In the genomic region with DNA sequence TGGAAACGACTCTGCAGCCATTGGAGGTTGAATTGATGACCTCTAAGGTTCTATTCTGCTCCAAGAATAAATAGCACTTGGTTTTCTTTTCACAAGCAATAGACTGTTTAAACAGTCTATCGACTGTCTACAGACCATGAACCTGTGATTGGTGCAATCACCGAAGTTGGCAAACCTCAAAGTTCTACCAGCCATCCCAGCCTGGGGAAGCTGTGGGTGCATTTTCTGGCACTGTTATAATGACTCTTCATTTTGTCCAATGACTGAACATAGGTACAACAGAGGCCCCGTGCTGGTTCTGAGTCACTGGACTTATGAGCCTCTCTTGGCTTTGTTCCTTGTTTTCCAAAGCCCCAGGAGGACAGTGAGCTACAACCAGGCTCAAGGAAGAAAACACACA, we compare ENCODE assay signal across 21 mouse cellular contexts.
DNase-seq lines count a peak whose midpoint lies in the region; ATAC-seq and TF ChIP-seq lines count a peak whose summit lies in the region.
"Had no signal": no experiment of that assay in that cellular context is flagged by ENCODE, and none has a peak within 500 bp of the region (broad histone marks: within the 10 kb centered on the region; RNA-seq: fewer than 3 reads in every experiment).

No protein-coding gene starts in this region.

- H3K27me3 ChIP-seq in heart, postnatal 0 days (ENCODE audit: control insufficient read depth, insufficient read depth, low read length) = no peaks in the 10 kb centered on the region
- H3K27me3 ChIP-seq in heart, embryonic 12.5 days (replicated peaks) = no peaks in the 10 kb centered on the region
- no peaks in the 10 kb centered on the region for H3K27me3 ChIP-seq in midbrain, embryonic 12.5 days
- H3K27me3 ChIP-seq in midbrain, embryonic 11.5 days (ENCODE audit: control insufficient read depth, insufficient read depth, low read length) = no peaks in the 10 kb centered on the region
- H3K27me3 ChIP-seq: intestine, embryonic 15.5 days; lung, embryonic 15.5 days had no signal

- 0 out of 2 replicates have a peak overlapping the region, but pooled peaks have one; percentile 8 for H3K27ac ChIP-seq in heart, postnatal 0 days (ENCODE audit: low read depth)
- H3K27ac ChIP-seq in heart, embryonic 12.5 days (ENCODE audit: poor library complexity, severe bottlenecking) = no peak overlapping the region
- no peak overlapping the region for H3K27ac ChIP-seq in midbrain, embryonic 12.5 days (replicated peaks)
- H3K27ac ChIP-seq in midbrain, embryonic 11.5 days (ENCODE audit: low read depth, low read length) = no peak overlapping the region
- H3K27ac ChIP-seq: heart, embryonic 10.5 days; intestine, embryonic 15.5 days; liver, embryonic 14.5 days; lung, embryonic 15.5 days had no signal

- no peaks in the 10 kb centered on the region for H3K9me3 ChIP-seq in heart, postnatal 0 days (replicated peaks; ENCODE audit: control insufficient read depth, low read length)
- H3K9me3 ChIP-seq in heart, embryonic 12.5 days (replicated peaks) = peaks cover under 1% of the 10 kb centered on the region; the same call in 1 of the 2 replicates
- no peaks in the 10 kb centered on the region for H3K9me3 ChIP-seq in midbrain, embryonic 12.5 days
- H3K9me3 ChIP-seq in midbrain, embryonic 11.5 days (ENCODE audit: control insufficient read depth, low read length) = no peaks in the 10 kb centered on the region
- H3K9me3 ChIP-seq: heart, embryonic 10.5 days; intestine, embryonic 15.5 days; lung, embryonic 15.5 days had no signal

- no peak for DNase-seq in heart, postnatal 0 days (ENCODE audit: low spot score)
- DNase-seq in midbrain, embryonic 11.5 days (ENCODE audit: low spot score, missing footprints) = no peak
- no peak for DNase-seq in kidney, postnatal 36 days
- DNase-seq: adrenal gland, adult 2 months; cerebellum, adult 11-12 months; heart, postnatal 10 days; kidney, adult 8-10 months; kidney, postnatal 10 days; lung, postnatal 36 days; right cerebral cortex, adult 18-20 months; right cerebral cortex, postnatal 4 days; thymus, adult 18-20 months; thymus, postnatal 36 days had no signal

- ATAC-seq in heart, postnatal 0 days (ENCODE audit: insufficient read depth, low read depth) = no peak
- ATAC-seq in heart, embryonic 12.5 days (ENCODE audit: insufficient number of reproducible peaks, low FRiP score) = no peak
- ATAC-seq in midbrain, embryonic 12.5 days (ENCODE audit: low FRiP score, low read depth) = no peak
- ATAC-seq in midbrain, embryonic 11.5 days (ENCODE audit: low FRiP score) = no peak
- ATAC-seq in common myeloid progenitor, adult 5-6 weeks (replicated peaks; ENCODE audit: low read depth, poor library complexity, severe bottlenecking) = peak; percentile 35
- peak; percentile 53 for ATAC-seq in granulocyte monocyte progenitor cell, adult 5-6 weeks (replicated peaks; ENCODE audit: poor library complexity, severe bottlenecking)
- ATAC-seq: intestine, embryonic 15.5 days had no signal

- no peak for TF ChIP-seq EP300 in heart, postnatal 0 days (IDR thresholded peaks at IDR 0.05; ENCODE audit: low read depth)

- H3K4me3 ChIP-seq in heart, postnatal 0 days (ENCODE audit: low read depth, low read length) = no peak overlapping the region
- no peak overlapping the region for H3K4me3 ChIP-seq in heart, embryonic 12.5 days
- no peak overlapping the region for H3K4me3 ChIP-seq in midbrain, embryonic 12.5 days
- no peak overlapping the region for H3K4me3 ChIP-seq in midbrain, embryonic 11.5 days (ENCODE audit: low read depth, low read length)
- H3K4me3 ChIP-seq: heart, embryonic 10.5 days; intestine, embryonic 15.5 days; lung, embryonic 15.5 days had no signal

- H3K36me3 ChIP-seq in heart, postnatal 0 days (replicated peaks; ENCODE audit: control insufficient read depth, insufficient read depth, low read length) = no peaks in the 10 kb centered on the region
- no peaks in the 10 kb centered on the region for H3K36me3 ChIP-seq in heart, embryonic 12.5 days
- no peaks in the 10 kb centered on the region for H3K36me3 ChIP-seq in midbrain, embryonic 12.5 days
- H3K36me3 ChIP-seq in midbrain, embryonic 11.5 days (ENCODE audit: control insufficient read depth, insufficient read depth, low read length) = no peaks in the 10 kb centered on the region
- H3K36me3 ChIP-seq: heart, embryonic 10.5 days; intestine, embryonic 15.5 days; lung, embryonic 15.5 days had no signal

- no peak overlapping the region for H3K4me2 ChIP-seq in heart, postnatal 0 days (ENCODE audit: low read depth, low read length)
- no peak overlapping the region for H3K4me2 ChIP-seq in heart, embryonic 12.5 days
- H3K4me2 ChIP-seq in midbrain, embryonic 12.5 days (replicated peaks) = peak overlapping the region; percentile 10; the same call in 1 of the 2 replicates
- no peak overlapping the region for H3K4me2 ChIP-seq in midbrain, embryonic 11.5 days
- H3K4me2 ChIP-seq: intestine, embryonic 15.5 days; lung, embryonic 15.5 days had no signal

- no peak overlapping the region for H3K9ac ChIP-seq in heart, postnatal 0 days (replicated peaks; ENCODE audit: low read depth, low read length)
- no peak overlapping the region for H3K9ac ChIP-seq in heart, embryonic 12.5 days
- H3K9ac ChIP-seq in midbrain, embryonic 12.5 days (replicated peaks) = no peak overlapping the region
- H3K9ac ChIP-seq in midbrain, embryonic 11.5 days (ENCODE audit: low read length) = no peak overlapping the region
- H3K9ac ChIP-seq: intestine, embryonic 15.5 days; liver, embryonic 14.5 days; lung, embryonic 15.5 days had no signal

- TF ChIP-seq CTCF in heart, postnatal 0 days (IDR thresholded peaks at IDR 0.05; ENCODE audit: low read depth) = no peak

- WGBS in heart, postnatal 0 days = 80% methylated on average over 4 of the region's 4 CpGs
- WGBS in heart, embryonic 12.5 days = 76% methylated on average over 4 of the region's 4 CpGs
- 81% methylated on average over 4 of the region's 4 CpGs for WGBS in midbrain, embryonic 12.5 days
- WGBS in midbrain, embryonic 11.5 days = 82% methylated on average over 4 of the region's 4 CpGs

- H3K4me1 ChIP-seq in heart, postnatal 0 days (ENCODE audit: control insufficient read depth, insufficient read depth) = no peaks in the 10 kb centered on the region
- 0 out of 2 replicates have a peak, but pooled peaks cover 7% of the 10 kb centered on the region for H3K4me1 ChIP-seq in heart, embryonic 12.5 days (replicated peaks)
- peaks cover 13% of the 10 kb centered on the region for H3K4me1 ChIP-seq in midbrain, embryonic 12.5 days
- no peaks in the 10 kb centered on the region for H3K4me1 ChIP-seq in midbrain, embryonic 11.5 days (ENCODE audit: control insufficient read depth, insufficient read depth, low read length)
- H3K4me1 ChIP-seq: intestine, embryonic 15.5 days; lung, embryonic 15.5 days had no signal

Comparison
In these comparisons a context has a peak if more than half of its experiments do, and no peak if none do; other contexts are left out.
1. ATAC-seq: peak in common myeloid progenitor, adult 5-6 weeks (single experiment) and granulocyte monocyte progenitor cell, adult 5-6 weeks (single experiment); none in heart, postnatal 0 days (single experiment), heart, embryonic 12.5 days (single experiment), midbrain, embryonic 12.5 days (single experiment) and midbrain, embryonic 11.5 days (single experiment).